Mouse (Mus musculus) right cerebral cortex, postnatal 4 days (tissue): ENCODE data around the gene Ctns.
A peak's percentile ranks its signal among the peaks of the same experiment; 100 is the strongest.

Source experiments
- DNase-seq: peaks from one replicate; pipeline ENCODE4 v3.0.0-alpha.2; 2022

The Ctns gene

GRCm38 (mm10) chr11:73187231-73187630, 11.6 kb downstream of the Ctns start:
- DNase-seq: no peak

GRCm38 (mm10) chr11:73185872-73186615, 12.8 kb downstream of the Ctns start:
- no peak for DNase-seq

- no peak for DNase-seq
These were observed 20.9 kb downstream of the Ctns start for GRCm38 (mm10) chr11:73177895-73178294.

GRCm38 (mm10) chr11:73177509-73177875, 21.4 kb downstream of the Ctns start:
- DNase-seq: peak; percentile 56

- peak; percentile 95 for DNase-seq
These were observed 22.0 kb downstream of the Ctns start, which contains the start of the genes Emc6 and Tax1bp3 for GRCm38 (mm10) chr11:73176608-73177508. Gene Emc6, minus strand, starts transcription at chr11:73177037. Gene Tax1bp3, plus strand, starts transcription at chr11:73177083.

GRCm38 (mm10) chr11:73176186-73176585, 22.7 kb downstream of the Ctns start:
- no peak for DNase-seq

GRCm38 (mm10) chr11:73175612-73176011, 23.2 kb downstream of the Ctns start:
- no peak for DNase-seq

GRCm38 (mm10) chr11:73172186-73172585, 26.7 kb downstream of the Ctns start:
- DNase-seq: no peak

- DNase-seq: peak; percentile 69
These were observed 29.6 kb downstream of the Ctns start for GRCm38 (mm10) chr11:73169231-73169630.

- DNase-seq: no peak
These were observed 30.3 kb downstream of the Ctns start for GRCm38 (mm10) chr11:73168576-73168975.

GRCm38 (mm10) chr11:73168071-73168470, 30.8 kb downstream of the Ctns start:
- no peak for DNase-seq

GRCm38 (mm10) chr11:73162284-73162683, 36.6 kb downstream of the Ctns start:
- DNase-seq: no peak

- DNase-seq: no peak
These were observed 37.2 kb downstream of the Ctns start for GRCm38 (mm10) chr11:73161616-73162015.

- DNase-seq: no peak
These were observed 38.0 kb downstream of the Ctns start for GRCm38 (mm10) chr11:73160811-73161200.

GRCm38 (mm10) chr11:73159957-73160810, 38.7 kb downstream of the Ctns start, which contains the start of gene P2rx5:
Gene P2rx5, plus strand, starts transcription at chr11:73160421.
- DNase-seq: peak; percentile 16

GRCm38 (mm10) chr11:73155071-73155470, 43.8 kb downstream of the Ctns start:
- no peak for DNase-seq

GRCm38 (mm10) chr11:73148209-73148608, 50.6 kb downstream of the Ctns start:
- DNase-seq: no peak

GRCm38 (mm10) chr11:73146975-73147365, 51.9 kb downstream of the Ctns start:
- no peak for DNase-seq

GRCm38 (mm10) chr11:73146026-73146974, 52.5 kb downstream of the Ctns start:
- no peak for DNase-seq

GRCm38 (mm10) chr11:73144261-73144681, 54.6 kb downstream of the Ctns start:
- no peak for DNase-seq
